Mouse (Mus musculus): ENCODE results near the gene Ccr6.

GRCm38 (mm10) chr17:8240517-8240916 is 4.7 kb downstream of the Ccr6 start:
- TF ChIP-seq CTCF (IDR thresholded peaks at IDR 0.05; ENCODE audit: low read depth, low read length) = no peak
- TF ChIP-seq POLR2A (IDR thresholded peaks at IDR 0.05; ENCODE audit: borderline replicate concordance, low read depth, low read length) = no peak
